Mouse (Mus musculus) heart, postnatal 0 days (tissue): ENCODE measurements around the gene Fstl4. TPM values are rescaled to one million over a fixed set of nuclear protein-coding genes. Genes with fewer than 3 reads are reported as not detected.
A peak's percentile ranks its signal among the peaks of the same experiment; 100 is the strongest.

ENCODE experiments used
- ATAC-seq: fragments of 200-750 bp; cut with Nextera tagmentation; 2 replicates; pipeline ENCODE4 v1.8.0; 2017; ENCODE audit warnings: low read depth, moderate number of reproducible peaks, moderate library complexity; ENCODE audit not compliant: insufficient read depth
- DNase-seq: peaks from one replicate; pipeline ENCODE4 v3.0.0-alpha.2; 2016; ENCODE audit warnings: low spot score
- H3K27ac ChIP-seq: fragments of 300-500 bp; sonication (generic); 2 replicates; pipeline ENCODE4 v1.5.1; 2014; ENCODE audit warnings: low read depth, mild to moderate bottlenecking
- H3K27me3 ChIP-seq: fragments of 300-500 bp; sonication (generic); 2 replicates; pipeline ENCODE4 v1.6.1; 2014; ENCODE audit warnings: low read length, mixed read lengths; ENCODE audit not compliant: control insufficient read depth, insufficient read depth
- H3K36me3 ChIP-seq: fragments of 300-500 bp; sonication (generic); replicated peaks from 2 replicates; pipeline ENCODE4 v1.6.1; 2014; ENCODE audit warnings: low read length, mixed read lengths; ENCODE audit not compliant: control insufficient read depth, insufficient read depth
- H3K4me1 ChIP-seq: fragments of 300-500 bp; sonication (generic); 2 replicates; pipeline ENCODE4 v1.6.1; 2014; ENCODE audit warnings: antibody characterized with exemption; ENCODE audit not compliant: control insufficient read depth, insufficient read depth
- H3K4me2 ChIP-seq: fragments of 300-500 bp; sonication (generic); 2 replicates; pipeline ENCODE4 v1.6.1; 2014; ENCODE audit warnings: low read depth, mild to moderate bottlenecking, low read length, moderate library complexity
- H3K4me3 ChIP-seq: fragments of 300-500 bp; sonication (generic); 2 replicates; pipeline ENCODE4 v1.5.1; 2014; ENCODE audit warnings: low read depth, low read length
- H3K9ac ChIP-seq: fragments of 300-500 bp; sonication (generic); replicated peaks from 2 replicates; pipeline ENCODE4 v1.6.1; 2014; ENCODE audit warnings: low read depth, low read length, mixed read lengths
- H3K9me3 ChIP-seq: fragments of 300-500 bp; sonication (generic); replicated peaks from 2 replicates; pipeline ENCODE4 v1.6.1; 2016; ENCODE audit warnings: low read length; ENCODE audit not compliant: control insufficient read depth
- CTCF ChIP-seq: IDR thresholded peaks from 2 replicates; pipeline ENCODE4 v1.5.1; 2016; ENCODE audit warnings: antibody characterized with exemption, control low read depth, low read depth
- EP300 ChIP-seq: IDR thresholded peaks from 2 replicates; pipeline ENCODE4 v1.6.1; 2016; ENCODE audit warnings: antibody characterized with exemption, low read depth
- WGBS: fragments of 180-500 bp; shearing (Covaris S2); extraction: QIAGEN DNeasy Blood & Tissue Kit; methylation state at CpG from one replicate; pipeline ENCODE4 v1.1.7; 2014; 5-methylcytosine and 5-hydroxymethylcytosine counted together
- polyA plus RNA-seq: library from polyadenylated mRNA; unstranded; fragments of >200 nt; fragmentation: Nextera tagmentation; extraction: Ambion mirVana; gene quantifications from 2 replicates; pipeline ENCODE4 v1.2.1, GENCODE M21; 2015
- total RNA-seq: library from RNA; depleted of rRNA; stranded (reverse); fragments of >200 nt; gene quantifications from 2 replicates; pipeline ENCODE4 v1.2.3, GENCODE M21; 2014; ENCODE audit warnings: low replicate concordance

Fstl4 gene
- total and polyA plus RNA-seq, 2 experiments from 2014 or later, result 6.3 to 9.4 TPM

DNA sequence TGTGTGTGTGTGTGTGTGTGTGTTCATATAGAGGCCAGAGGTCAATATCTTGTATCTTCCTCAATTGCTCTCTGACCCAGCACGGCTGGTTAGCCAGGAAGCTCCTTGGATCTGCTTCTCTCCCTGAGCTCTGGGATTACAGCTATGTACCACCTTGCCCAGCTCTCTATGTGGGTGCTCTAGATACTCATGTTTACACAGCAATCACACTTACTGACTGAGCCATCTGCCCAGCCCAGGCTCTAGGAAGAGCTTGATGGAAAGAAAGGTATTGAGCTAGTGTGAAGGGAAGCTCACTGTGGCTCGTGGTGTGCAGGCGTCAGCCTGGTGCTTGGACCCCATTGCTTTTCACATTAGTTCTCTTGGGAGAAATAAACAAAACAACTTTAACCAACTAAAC lies 85.6 kb downstream of the Fstl4 start:
- DNase-seq (no peak), ATAC-seq (no peak)
- WGBS, result 82% methylated on average over 3 of the region's 3 CpGs
- Histone ChIP-seq H3K4me1 (no peaks in the 10 kb centered on the region), H3K27ac (no peak overlapping the region), H3K9ac (no peak overlapping the region), H3K9me3 (no peaks in the 10 kb centered on the region), H3K27me3 (no peaks in the 10 kb centered on the region), H3K36me3 (no peaks in the 10 kb centered on the region), H3K4me3 (no peak overlapping the region), H3K4me2 (no peak overlapping the region)
- no peak for TF ChIP-seq EP300
- no peak for TF ChIP-seq CTCF

DNA sequence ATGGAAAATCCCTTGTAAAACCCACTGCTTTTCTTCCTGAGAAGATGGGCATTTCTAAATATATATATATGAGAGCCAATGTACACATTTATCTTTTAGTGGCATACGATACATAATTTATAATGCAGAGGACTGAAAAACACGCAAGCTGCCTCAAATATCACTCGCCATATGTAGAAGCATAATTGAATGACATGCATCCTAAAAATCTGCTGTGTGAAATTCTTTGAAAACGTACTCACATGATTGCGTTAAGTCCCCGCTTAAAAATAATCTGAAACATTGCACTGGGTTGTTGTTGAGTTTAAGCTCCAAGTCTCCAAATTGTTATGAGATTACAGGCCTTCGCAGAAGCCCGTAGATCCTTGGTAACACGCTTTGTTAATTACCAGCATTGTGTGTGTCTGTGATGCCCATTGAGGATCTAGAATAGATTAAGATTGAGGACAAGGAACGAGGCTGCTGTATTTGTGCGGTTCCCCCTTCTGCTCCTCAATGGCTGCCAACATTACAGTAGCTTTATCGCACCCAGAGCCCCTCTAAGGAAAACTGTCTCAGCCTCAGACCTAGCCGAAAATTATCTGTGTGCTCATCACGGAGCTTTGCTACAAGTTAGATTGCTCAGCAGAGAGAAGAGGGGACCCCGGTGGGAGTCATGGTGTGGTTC lies 108.5 kb downstream of the Fstl4 start:
- 89% methylated on average over 15 of the region's 15 CpGs for WGBS
- DNase-seq (no peak), ATAC-seq (no peak)
- H3K36me3 ChIP-seq, result no peaks in the 10 kb centered on the region
- no peak overlapping the region for H3K27ac ChIP-seq
- H3K9me3 ChIP-seq, result 0 out of 2 replicates have a peak, but pooled peaks cover 5% of the 10 kb centered on the region
- no peak for TF ChIP-seq CTCF
- no peak for TF ChIP-seq EP300
- no peaks in the 10 kb centered on the region for H3K27me3 ChIP-seq
- no peak overlapping the region for H3K9ac ChIP-seq
- no peak overlapping the region for H3K4me2 ChIP-seq
- peaks cover 15% of the 10 kb centered on the region for H3K4me1 ChIP-seq
- no peak overlapping the region for H3K4me3 ChIP-seq

DNA sequence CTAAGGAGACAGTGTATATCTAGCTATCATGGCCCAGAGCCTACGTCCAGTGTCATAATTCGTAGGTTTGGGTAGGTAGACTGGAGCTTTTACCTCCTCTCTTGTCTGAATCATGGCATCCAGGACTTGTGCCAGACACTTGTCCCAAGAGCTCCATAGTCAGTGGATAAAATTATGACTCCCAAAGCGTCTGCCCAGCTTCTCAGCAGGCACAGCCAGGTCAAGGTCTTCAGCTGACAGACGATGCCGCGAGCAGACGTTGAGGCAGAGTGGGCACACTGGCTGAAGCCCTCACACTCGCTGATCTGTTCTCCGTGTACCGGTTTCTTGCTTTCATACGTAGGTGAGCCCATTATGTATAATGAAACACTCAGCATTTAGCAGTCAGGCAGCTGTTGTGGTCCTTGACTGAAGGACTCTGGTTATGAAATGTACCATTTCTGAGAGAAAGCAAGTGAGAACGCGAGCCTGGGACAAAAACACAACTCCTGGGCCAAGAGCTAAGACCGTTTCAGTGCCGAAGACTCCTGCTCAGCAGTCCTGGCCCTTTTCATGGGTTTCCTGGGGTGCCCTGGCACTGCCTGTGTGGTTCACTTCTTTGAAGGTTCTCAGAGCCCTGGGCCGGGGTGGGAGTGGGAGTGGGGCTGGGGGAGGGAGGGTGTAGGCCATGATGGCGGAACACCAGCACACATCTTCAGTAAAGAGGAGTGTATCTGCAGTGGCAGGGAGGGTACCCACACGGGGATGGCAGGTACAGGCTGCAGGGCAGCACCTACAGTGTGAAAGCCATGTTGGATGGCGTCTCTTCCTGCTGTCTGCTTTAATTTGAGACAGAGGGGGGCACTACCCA lies 111.7 kb downstream of the Fstl4 start:
- Histone ChIP-seq H3K27ac (no peak overlapping the region), H3K9ac (no peak overlapping the region), H3K4me2 (no peak overlapping the region), H3K36me3 (no peaks in the 10 kb centered on the region), H3K27me3 (no peaks in the 10 kb centered on the region), H3K4me1 (peaks cover 20% of the 10 kb centered on the region), H3K4me3 (no peak overlapping the region), H3K9me3 (no peaks in the 10 kb centered on the region)
- peak; percentile 6 for DNase-seq
- TF ChIP-seq EP300 (no peak), CTCF (no peak)
- no peak for ATAC-seq
- 68% methylated on average over 19 of the region's 19 CpGs for WGBS

DNA sequence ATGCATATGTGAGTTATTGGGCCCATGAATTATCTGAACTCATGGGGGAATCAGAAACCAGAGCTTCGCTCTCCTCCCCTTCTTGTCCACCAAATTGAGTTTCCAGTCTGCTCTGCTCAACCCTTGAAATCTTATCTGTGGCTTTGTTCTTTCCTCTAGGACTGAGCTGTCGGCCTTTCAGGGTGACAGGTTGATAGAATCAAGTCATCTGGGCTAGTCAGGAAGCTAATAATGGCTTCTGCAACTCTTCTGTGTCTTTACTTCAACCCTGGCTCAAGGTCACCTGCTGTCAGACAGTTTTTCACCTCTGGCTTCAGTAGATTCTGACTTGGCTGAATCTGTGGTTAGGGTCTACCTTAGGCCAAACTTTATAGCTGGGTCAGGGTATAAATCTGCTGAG lies 113.2 kb downstream of the Fstl4 start:
- Histone ChIP-seq H3K27me3 (no peaks in the 10 kb centered on the region), H3K27ac (peak overlapping the region; percentile 65), H3K4me3 (no peak overlapping the region), H3K4me2 (no peak overlapping the region), H3K9me3 (no peaks in the 10 kb centered on the region), H3K9ac (no peak overlapping the region), H3K36me3 (no peaks in the 10 kb centered on the region), H3K4me1 (peaks cover 20% of the 10 kb centered on the region)
- peak; percentile 82 for DNase-seq
- WGBS, result 18% methylated on average over 2 of the region's 2 CpGs
- TF ChIP-seq CTCF (no peak), EP300 (peak; percentile 78)
- peak; percentile 84 for ATAC-seq

DNA sequence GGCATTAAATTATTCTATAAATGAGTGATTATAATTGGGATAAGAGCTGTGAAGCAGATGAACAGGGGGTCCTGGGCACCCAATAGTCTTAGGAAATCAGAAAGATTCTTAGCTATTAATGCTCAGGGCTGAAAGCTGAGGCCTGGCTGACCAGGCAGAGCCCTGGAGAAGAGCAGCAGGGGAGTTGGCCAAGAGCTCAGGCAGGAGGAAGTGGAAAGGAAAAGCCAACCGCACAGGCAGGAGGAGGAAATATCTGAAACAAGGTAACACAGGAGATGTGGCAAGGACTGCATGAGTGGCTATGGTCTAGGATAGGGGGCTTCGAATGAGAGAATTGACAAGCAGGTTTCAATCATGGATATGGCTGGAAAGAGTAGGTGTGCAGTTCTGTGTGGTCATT lies 115.5 kb downstream of the Fstl4 start:
- no peak overlapping the region for H3K4me3 ChIP-seq
- 84% methylated on average over 2 of the region's 2 CpGs for WGBS
- H3K9me3 ChIP-seq, result no peaks in the 10 kb centered on the region
- H3K36me3 ChIP-seq, result no peaks in the 10 kb centered on the region
- DNase-seq (no peak), ATAC-seq (no peak)
- H3K27ac ChIP-seq, result no peak overlapping the region
- H3K27me3 ChIP-seq, result no peaks in the 10 kb centered on the region
- TF ChIP-seq EP300, result no peak
- no peak for TF ChIP-seq CTCF
- no peak overlapping the region for H3K4me2 ChIP-seq
- H3K9ac ChIP-seq, result no peak overlapping the region
- peaks cover 25% of the 10 kb centered on the region for H3K4me1 ChIP-seq
